Mouse (Mus musculus) lung, embryonic 14.5 days (tissue): ENCODE measurements around the gene Kcna1. TPM values are rescaled to one million over a fixed set of nuclear protein-coding genes. Genes with fewer than 3 reads are reported as not detected.

ENCODE experiments used
- ATAC-seq: fragments of 200-750 bp; cut with Nextera tagmentation; 2 replicates; pipeline ENCODE4 v1.8.0; 2017; ENCODE audit warnings: mild to moderate bottlenecking, moderate TSS enrichment, moderate library complexity; ENCODE audit not compliant: insufficient read depth
- DNase-seq: peaks from one replicate; pipeline ENCODE4 v3.0.0-alpha.2; 2015
- H3K27ac ChIP-seq: fragments of 300-500 bp; sonication (generic); 2 replicates; pipeline ENCODE4 v1.5.1; 2014; ENCODE audit warnings: low read depth, mild to moderate bottlenecking, moderate library complexity
- H3K27me3 ChIP-seq: fragments of 300-500 bp; sonication (generic); 2 replicates; pipeline ENCODE4 v1.6.1; 2014; ENCODE audit warnings: low read length, control low read depth; ENCODE audit not compliant: insufficient read depth
- H3K36me3 ChIP-seq: fragments of 300-500 bp; sonication (generic); 2 replicates; pipeline ENCODE4 v1.6.1; 2014; ENCODE audit warnings: control low read depth; ENCODE audit not compliant: insufficient read depth
- H3K4me1 ChIP-seq: fragments of 300-500 bp; sonication (generic); 2 replicates; pipeline ENCODE4 v1.6.1; 2014; ENCODE audit warnings: antibody characterized with exemption, control low read depth; ENCODE audit not compliant: insufficient read depth
- H3K4me2 ChIP-seq: fragments of 300-500 bp; sonication (generic); 2 replicates; pipeline ENCODE4 v1.6.1; 2014; ENCODE audit warnings: mild to moderate bottlenecking
- H3K4me3 ChIP-seq: fragments of 300-500 bp; sonication (generic); 2 replicates; pipeline ENCODE4 v1.5.1; 2014; ENCODE audit warnings: low read depth, low read length
- H3K9ac ChIP-seq: fragments of 300-500 bp; sonication (generic); 2 replicates; pipeline ENCODE4 v1.6.1; 2014
- H3K9me3 ChIP-seq: fragments of 300-500 bp; sonication (generic); 2 replicates; pipeline ENCODE4 v1.6.1; 2016; ENCODE audit warnings: low read depth, low read length, control low read depth
- CTCF ChIP-seq: IDR thresholded peaks from 2 replicates; pipeline ENCODE4 v1.5.1; 2016; ENCODE audit warnings: antibody characterized with exemption, low read depth
- WGBS: fragments of 180-500 bp; shearing (Covaris S2); extraction: QIAGEN DNeasy Blood & Tissue Kit; methylation state at CpG from one replicate; pipeline ENCODE4 v1.1.7; 2014; 5-methylcytosine and 5-hydroxymethylcytosine counted together
- polyA plus RNA-seq: library from polyadenylated mRNA; unstranded; fragments of >200 nt; fragmentation: Nextera tagmentation; extraction: Ambion mirVana; gene quantifications from 2 replicates; pipeline ENCODE4 v1.2.1, GENCODE M21; 2014

Gene Kcna1
- polyA plus RNA-seq, 1 experiment from 2014 or later: 0.37 TPM

GRCm38 (mm10) chr6:126642856-126643321, 3.3 kb downstream of the Kcna1 start:
- DNase-seq (peak; percentile 59), ATAC-seq (no peak)

GRCm38 (mm10) chr6:126628451-126628850, 17.7 kb downstream of the Kcna1 start:
- Histone ChIP-seq H3K36me3 (no peaks in the 10 kb centered on the region), H3K4me1 (no peaks in the 10 kb centered on the region)

More at GRCm38 (mm10) chr6:126642856-126643321, 3.3 kb downstream of the Kcna1 start:
- peaks cover 13% of the 10 kb centered on the region; the same call in 1 of the 2 replicates for H3K4me1 ChIP-seq
- no peaks in the 10 kb centered on the region for H3K36me3 ChIP-seq
- TF ChIP-seq CTCF: peak; percentile 41
- H3K27me3 ChIP-seq: peaks cover 72% of the 10 kb centered on the region
- no peaks in the 10 kb centered on the region for H3K9me3 ChIP-seq
- peak overlapping the region; percentile 43 for H3K4me3 ChIP-seq
- 2% methylated on average over 36 of the region's 36 CpGs for WGBS
- H3K4me2 ChIP-seq: peak overlapping the region; percentile 83
- H3K9ac ChIP-seq: no peak overlapping the region
- H3K27ac ChIP-seq: no peak overlapping the region

DNA sequence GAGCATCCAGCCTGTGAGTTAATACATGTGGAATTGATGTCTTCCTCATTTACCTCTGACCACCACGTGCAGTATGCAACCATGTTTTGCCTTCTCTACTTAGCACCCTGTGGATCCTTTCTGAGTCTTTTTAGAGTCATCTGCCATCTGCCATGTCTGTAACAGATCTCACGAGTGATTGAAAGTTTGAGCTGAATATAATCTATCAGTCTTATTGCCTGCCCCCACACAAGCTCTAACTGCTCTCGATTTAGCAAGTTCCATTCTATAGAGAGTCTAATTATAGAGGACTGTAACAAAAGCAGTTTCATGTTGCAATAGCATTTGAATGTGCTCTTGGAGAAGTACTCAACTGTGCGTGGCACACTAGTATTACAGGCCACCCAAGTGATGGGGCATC, 27.7 kb downstream of the Kcna1 start:
- Histone ChIP-seq H3K4me3 (no peak overlapping the region), H3K4me2 (no peak overlapping the region), H3K4me1 (no peaks in the 10 kb centered on the region), H3K36me3 (no peaks in the 10 kb centered on the region), H3K27me3 (no peaks in the 10 kb centered on the region), H3K9me3 (no peaks in the 10 kb centered on the region), H3K27ac (no peak overlapping the region), H3K9ac (no peak overlapping the region)
- 78% methylated on average over 4 of the region's 4 CpGs for WGBS
- DNase-seq: no peak
- no peak for TF ChIP-seq CTCF
- no peak for ATAC-seq

More at GRCm38 (mm10) chr6:126628451-126628850, 17.7 kb downstream of the Kcna1 start:
- Histone ChIP-seq H3K27ac (no peak overlapping the region), H3K4me2 (no peak overlapping the region), H3K9me3 (no peaks in the 10 kb centered on the region), H3K27me3 (no peaks in the 10 kb centered on the region), H3K4me3 (no peak overlapping the region), H3K9ac (no peak overlapping the region)
- ATAC-seq (no peak), DNase-seq (no peak)
- TF ChIP-seq CTCF: no peak
- WGBS: 82% methylated on average over 7 of the region's 7 CpGs

DNA sequence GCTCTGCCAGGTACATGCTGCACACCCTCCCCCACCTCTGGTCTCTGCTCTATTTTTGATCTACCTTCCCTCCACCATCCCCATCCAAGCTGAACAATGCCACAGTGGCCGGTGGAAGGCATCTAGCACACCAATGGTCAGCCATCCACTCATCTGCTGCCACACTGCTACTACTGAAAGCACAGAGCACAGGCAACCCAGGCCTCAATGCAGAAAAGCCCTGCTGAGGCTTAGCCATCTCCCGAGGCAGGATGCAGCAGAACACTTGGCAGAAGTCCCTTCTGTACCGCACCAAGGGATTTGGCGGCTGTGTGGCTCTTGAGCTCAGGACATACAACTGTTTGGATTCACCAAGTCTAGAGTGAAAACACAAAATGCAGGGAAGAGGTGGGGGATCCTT, 35.4 kb downstream of the Kcna1 start:
- 69% methylated on average over 4 of the region's 4 CpGs for WGBS
- no peaks in the 10 kb centered on the region for H3K4me1 ChIP-seq
- no peaks in the 10 kb centered on the region for H3K27me3 ChIP-seq
- H3K4me3 ChIP-seq: no peak overlapping the region
- DNase-seq: no peak
- no peak overlapping the region for H3K9ac ChIP-seq
- no peaks in the 10 kb centered on the region for H3K36me3 ChIP-seq
- TF ChIP-seq CTCF: no peak
- H3K27ac ChIP-seq: no peak overlapping the region
- no peaks in the 10 kb centered on the region for H3K9me3 ChIP-seq
- ATAC-seq: no peak
- no peak overlapping the region for H3K4me2 ChIP-seq

DNA sequence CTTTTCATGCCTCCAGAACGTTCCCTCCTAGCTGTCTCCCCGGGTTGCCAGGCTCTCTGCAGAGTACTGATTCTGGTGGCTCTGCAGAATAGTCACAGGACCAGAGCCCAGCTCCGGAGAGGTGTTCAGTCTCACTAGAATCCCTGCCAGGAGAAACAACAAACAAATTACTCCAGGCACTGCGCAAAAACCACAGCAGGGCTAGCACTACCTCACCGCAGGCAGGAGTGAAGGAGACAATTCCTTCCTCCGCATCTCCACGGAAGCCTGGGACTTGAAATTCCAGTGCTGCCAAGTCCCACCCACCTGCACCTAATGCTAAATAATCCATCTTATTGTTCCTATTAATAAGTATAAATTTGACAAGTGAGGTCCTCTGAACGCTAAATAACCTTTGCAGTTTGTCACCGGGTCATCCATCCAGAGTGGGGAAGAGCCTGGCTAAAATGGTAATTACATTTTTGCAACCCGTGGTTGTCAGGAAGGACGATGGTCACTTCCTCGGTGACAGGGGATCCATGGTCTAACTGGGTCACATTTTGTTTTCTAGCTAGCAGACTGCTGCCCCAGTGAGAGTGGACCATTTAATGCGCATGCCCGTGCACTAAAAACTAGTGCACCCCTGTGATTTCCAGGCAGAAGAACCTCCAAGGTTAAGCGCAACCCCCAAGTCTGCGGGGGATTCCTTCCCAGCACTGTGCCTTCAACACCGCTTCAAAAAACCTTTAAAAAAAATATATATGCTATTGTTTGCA, 36.8 kb downstream of the Kcna1 start:
- Histone ChIP-seq H3K4me3 (no peak overlapping the region), H3K9ac (no peak overlapping the region), H3K4me2 (no peak overlapping the region), H3K4me1 (no peaks in the 10 kb centered on the region), H3K27me3 (no peaks in the 10 kb centered on the region), H3K27ac (no peak overlapping the region), H3K36me3 (no peaks in the 10 kb centered on the region), H3K9me3 (no peaks in the 10 kb centered on the region)
- no peak for TF ChIP-seq CTCF
- ATAC-seq (no peak), DNase-seq (no peak)
- 60% methylated on average over 17 of the region's 17 CpGs for WGBS

DNA sequence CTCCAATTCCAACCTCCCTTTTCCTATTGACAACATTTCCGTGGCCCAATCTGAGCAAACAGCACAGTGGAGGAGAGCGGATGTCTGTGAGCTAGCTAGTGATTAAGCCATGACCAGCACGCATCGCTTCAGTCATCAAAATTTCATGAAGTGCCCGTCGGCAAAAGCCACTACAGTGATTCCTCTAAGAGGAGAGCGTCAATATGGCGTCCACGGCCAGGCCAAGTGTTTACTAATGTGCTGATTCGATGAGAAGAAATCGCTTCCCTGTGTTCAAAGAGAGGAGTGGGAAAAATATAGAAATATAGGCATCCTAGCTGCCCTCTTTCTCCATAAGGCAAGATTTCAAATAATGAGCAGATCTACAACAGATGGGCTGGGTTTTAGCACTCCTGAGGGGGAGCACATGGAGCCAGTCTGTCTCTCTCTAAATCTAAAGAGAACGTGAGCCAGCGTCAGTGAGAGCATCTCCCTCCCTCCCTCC, 44.3 kb downstream of the Kcna1 start:
- H3K27me3 ChIP-seq: no peaks in the 10 kb centered on the region
- H3K4me3 ChIP-seq: no peak overlapping the region
- WGBS: 71% methylated on average over 13 of the region's 13 CpGs
- no peak for TF ChIP-seq CTCF
- no peak overlapping the region for H3K4me2 ChIP-seq
- H3K4me1 ChIP-seq: no peaks in the 10 kb centered on the region
- no peak overlapping the region for H3K27ac ChIP-seq
- ATAC-seq: no peak
- DNase-seq: no peak
- H3K36me3 ChIP-seq: no peaks in the 10 kb centered on the region
- no peaks in the 10 kb centered on the region for H3K9me3 ChIP-seq
- H3K9ac ChIP-seq: no peak overlapping the region

GRCm38 (mm10) chr6:126599201-126599995, 46.8 kb downstream of the Kcna1 start:
- Histone ChIP-seq H3K9ac (no peak overlapping the region), H3K27me3 (no peaks in the 10 kb centered on the region), H3K4me1 (no peaks in the 10 kb centered on the region), H3K27ac (no peak overlapping the region), H3K4me2 (no peak overlapping the region), H3K4me3 (no peak overlapping the region), H3K9me3 (no peaks in the 10 kb centered on the region), H3K36me3 (no peaks in the 10 kb centered on the region)
- 86% methylated on average over 3 of the region's 3 CpGs for WGBS
- no peak for ATAC-seq
- no peak for DNase-seq
- peak; percentile 49 for TF ChIP-seq CTCF
